Mouse (Mus musculus) heart, embryonic 11.5 days (tissue): ENCODE measurements around the gene Rab13. TPM values are rescaled to one million over a fixed set of nuclear protein-coding genes. Genes with fewer than 3 reads are reported as not detected.
"Not testable (repeated sequence)": the region's sequence is repeated elsewhere in the genome, so short reads cannot be mapped to it uniquely, and the experiment has no call there.

Source experiments
- ATAC-seq: fragments of 200-750 bp; cut with Nextera tagmentation; replicated peaks from 2 replicates; pipeline ENCODE4 v1.8.0; 2017; ENCODE audit warnings: moderate library complexity; ENCODE audit not compliant: insufficient number of reproducible peaks, low FRiP score, low TSS enrichment
- H3K27ac ChIP-seq: fragments of 300-500 bp; sonication (generic); 2 replicates; pipeline ENCODE4 v1.5.1; 2014; ENCODE audit warnings: mild to moderate bottlenecking, low read depth, low read length
- H3K27me3 ChIP-seq: fragments of 300-500 bp; sonication (generic); 2 replicates; pipeline ENCODE4 v1.6.1; 2014; ENCODE audit warnings: mild to moderate bottlenecking, low read length, mixed read lengths; ENCODE audit not compliant: control insufficient read depth, insufficient read depth
- H3K36me3 ChIP-seq: fragments of 300-500 bp; sonication (generic); 2 replicates; pipeline ENCODE4 v1.6.1; 2014; ENCODE audit warnings: mild to moderate bottlenecking, low read length, moderate library complexity, mixed read lengths; ENCODE audit not compliant: control insufficient read depth, insufficient read depth
- H3K4me1 ChIP-seq: fragments of 300-500 bp; sonication (generic); 2 replicates; pipeline ENCODE4 v1.6.1; 2014; ENCODE audit warnings: low read length; ENCODE audit not compliant: control insufficient read depth, insufficient read depth
- H3K4me2 ChIP-seq: fragments of 300-500 bp; sonication (generic); 2 replicates; pipeline ENCODE4 v1.6.1; 2014; ENCODE audit warnings: mild to moderate bottlenecking, moderate library complexity
- H3K4me3 ChIP-seq: fragments of 300-500 bp; sonication (generic); 2 replicates; pipeline ENCODE4 v1.5.1; 2014; ENCODE audit warnings: low read depth, low read length
- H3K9ac ChIP-seq: fragments of 300-500 bp; sonication (generic); 2 replicates; pipeline ENCODE4 v1.6.1; 2014; ENCODE audit warnings: mild to moderate bottlenecking, low read depth, low read length, moderate library complexity
- H3K9me3 ChIP-seq: fragments of 300-500 bp; sonication (generic); replicated peaks from 2 replicates; pipeline ENCODE4 v1.6.1; 2016; ENCODE audit warnings: low read length; ENCODE audit not compliant: control insufficient read depth
- WGBS: fragments of 180-500 bp; shearing (Covaris S2); extraction: QIAGEN DNeasy Blood & Tissue Kit; methylation state at CpG from one replicate; pipeline ENCODE4 v1.1.7; 2014; ENCODE audit not compliant: insufficient replicate concordance; 5-methylcytosine and 5-hydroxymethylcytosine counted together
- polyA plus RNA-seq: library from polyadenylated mRNA; unstranded; fragments of >200 nt; fragmentation: Nextera tagmentation; extraction: Ambion mirVana; gene quantifications from 2 replicates; pipeline ENCODE4 v1.2.1, GENCODE M21; 2014

Rab13 gene
- polyA plus RNA-seq, 1 experiment from 2014 or later = 16.6 TPM

DNA sequence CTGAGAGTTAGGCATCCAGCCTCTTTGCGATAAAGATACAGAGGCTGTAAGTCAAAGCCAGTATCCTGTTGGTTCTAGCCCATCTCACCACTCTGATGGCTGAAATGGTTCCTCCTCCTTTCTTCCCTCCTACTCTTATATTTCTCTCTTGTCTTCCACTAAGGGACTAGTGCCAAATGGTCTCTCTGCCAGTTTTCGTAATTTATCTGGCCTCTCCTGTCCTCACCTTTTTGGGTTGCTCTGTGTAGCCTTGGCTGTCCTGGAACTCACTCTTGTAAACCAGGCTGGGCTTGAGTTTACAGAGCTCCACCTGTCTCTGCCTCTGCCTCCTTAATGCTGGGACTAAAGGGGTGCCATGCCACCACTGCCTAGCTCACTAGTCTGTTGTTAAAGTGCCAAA is 39.2 kb downstream of the Rab13 start:
- not testable (repeated sequence) for H3K4me2 ChIP-seq

DNA sequence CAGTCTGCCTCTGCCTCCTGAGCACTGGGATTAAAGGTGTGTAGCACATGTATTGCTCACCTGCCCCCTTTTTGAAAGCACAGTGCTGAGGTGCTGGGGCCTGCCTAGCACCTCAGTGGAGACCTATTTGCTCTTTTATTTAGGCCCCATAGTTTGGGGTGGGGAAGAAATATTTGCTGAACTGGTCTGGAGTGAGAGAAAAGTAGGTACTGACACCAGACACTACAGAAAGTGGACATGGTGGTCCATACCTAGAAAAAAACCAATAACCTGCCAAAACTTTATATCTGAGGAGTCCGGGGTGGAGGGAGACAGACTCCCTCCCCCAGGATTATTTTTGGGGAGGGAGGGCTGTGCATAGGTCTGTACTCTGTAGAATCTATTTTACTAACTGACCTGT is 39.7 kb downstream of the Rab13 start:
- WGBS = 76% methylated on average over 1 of the region's 1 CpGs
- H3K4me2 ChIP-seq, H3K36me3 ChIP-seq, H3K9ac ChIP-seq, H3K4me3 ChIP-seq, H3K27me3 ChIP-seq, H3K4me1 ChIP-seq, H3K27ac ChIP-seq, H3K9me3 ChIP-seq, ATAC-seq: not testable (repeated sequence)

More for the DNA sequence above, 39.2 kb downstream of the Rab13 start:
- not testable (repeated sequence) for H3K4me3 ChIP-seq, H3K4me1 ChIP-seq, H3K27ac ChIP-seq, H3K9me3 ChIP-seq, H3K36me3 ChIP-seq, ATAC-seq, H3K27me3 ChIP-seq, H3K9ac ChIP-seq
- 76% methylated on average over 2 of the region's 2 CpGs for WGBS

DNA sequence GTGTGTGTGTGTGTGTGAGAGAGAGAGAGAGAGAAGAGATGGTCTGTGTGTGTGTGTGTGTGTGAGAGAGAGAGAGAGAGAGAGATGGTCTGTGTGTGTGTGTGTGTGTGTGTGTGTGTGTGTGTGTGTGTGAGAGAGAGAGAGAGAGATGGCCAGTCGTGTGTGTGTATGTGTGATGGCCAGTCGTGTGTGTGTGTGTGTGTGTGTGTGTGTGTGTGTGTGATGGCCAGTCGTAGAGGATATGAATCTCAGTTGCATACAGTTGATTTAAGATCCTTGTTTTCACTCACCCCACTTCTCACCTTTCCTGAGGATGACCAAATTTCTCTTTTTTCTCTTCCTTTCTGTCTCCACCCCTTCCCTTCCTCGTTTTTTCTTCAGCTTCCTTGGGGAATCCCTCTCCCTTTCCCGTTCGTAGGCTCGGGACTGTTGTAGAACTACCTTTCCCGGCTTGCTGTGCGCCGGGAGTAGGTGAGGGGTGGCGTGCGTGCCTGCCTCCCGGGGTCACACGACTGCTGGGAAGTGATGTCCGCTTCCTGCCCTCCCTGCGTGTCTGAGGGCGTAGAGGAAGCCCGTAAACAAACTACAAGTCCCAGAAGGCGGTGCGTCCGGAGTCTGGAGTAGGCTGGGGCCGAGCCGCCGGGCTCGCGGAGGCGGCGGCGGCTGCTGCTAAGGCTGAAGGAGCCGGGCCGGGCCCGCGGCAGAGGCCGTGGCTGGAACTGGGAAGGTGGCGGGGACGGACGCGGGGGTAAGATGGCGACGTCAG is 40.3 kb downstream of the Rab13 start, which contains the start of gene Crtc2:
Gene Crtc2 (plus strand): TSS at position 511 of the 766 bp plus-strand sequence.
- no peaks in the 10 kb centered on the region for H3K9me3 ChIP-seq
- no peaks in the 10 kb centered on the region for H3K27me3 ChIP-seq
- peak within 1 kb of the TSS; percentile 91 for H3K4me3 ChIP-seq
- peak; percentile 96 for ATAC-seq
- peaks cover 2% of the 10 kb centered on the region; the same call in 1 of the 2 replicates for H3K36me3 ChIP-seq
- H3K4me1 ChIP-seq = peaks cover 9% of the 10 kb centered on the region
- H3K27ac ChIP-seq = peak within 1 kb of the TSS; percentile 87
- 3% methylated on average over 40 of the region's 40 CpGs for WGBS
- H3K9ac ChIP-seq = peak within 1 kb of the TSS; percentile 92
- H3K4me2 ChIP-seq = peak within 1 kb of the TSS; percentile 87

DNA sequence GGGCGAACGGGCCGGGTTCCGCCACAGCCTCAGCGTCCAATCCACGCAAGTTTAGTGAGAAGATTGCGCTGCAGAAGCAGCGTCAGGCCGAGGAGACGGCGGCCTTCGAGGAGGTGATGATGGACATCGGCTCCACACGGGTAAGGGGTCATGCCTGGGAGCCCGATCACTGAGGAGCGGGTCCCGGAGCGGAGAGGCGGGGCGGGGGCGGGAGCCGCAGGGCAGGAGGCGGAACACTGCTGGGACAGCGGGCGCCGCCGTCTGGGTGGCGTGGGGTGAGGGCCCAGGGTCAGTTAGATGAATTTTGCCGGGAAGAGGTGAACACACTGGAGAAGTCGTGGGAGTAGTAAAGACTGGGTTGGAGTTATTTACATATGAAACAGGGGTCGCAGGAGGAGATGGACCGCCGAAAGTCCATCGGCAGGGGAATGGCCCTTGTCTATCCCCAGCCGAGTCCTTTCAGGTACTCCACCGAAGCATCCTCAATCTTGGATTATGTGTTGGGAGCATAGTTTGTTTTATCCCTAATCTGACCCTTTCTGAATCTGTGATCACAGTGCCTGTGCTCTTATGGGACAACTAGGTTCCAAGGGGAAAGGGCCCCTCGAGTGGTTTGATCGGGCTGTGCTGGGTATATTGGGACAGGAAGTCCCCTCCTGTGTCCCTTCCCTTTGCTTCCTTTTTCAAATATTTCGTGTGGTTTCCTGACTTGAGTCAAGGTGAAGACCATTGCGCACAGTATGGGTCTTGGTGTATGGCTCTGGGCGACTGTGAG is 41.1 kb downstream of the Rab13 start:
- H3K36me3 ChIP-seq = peaks cover 6% of the 10 kb centered on the region
- peak overlapping the region; percentile 91 for H3K4me3 ChIP-seq
- WGBS = 1% methylated on average over 41 of the region's 41 CpGs
- H3K4me1 ChIP-seq = peaks cover 6% of the 10 kb centered on the region
- peak overlapping the region; percentile 87 for H3K4me2 ChIP-seq
- H3K9me3 ChIP-seq = no peaks in the 10 kb centered on the region
- ATAC-seq = peak; percentile 75
- peak overlapping the region; percentile 92 for H3K9ac ChIP-seq
- H3K27me3 ChIP-seq = no peaks in the 10 kb centered on the region
- H3K27ac ChIP-seq = peak overlapping the region; percentile 87

DNA sequence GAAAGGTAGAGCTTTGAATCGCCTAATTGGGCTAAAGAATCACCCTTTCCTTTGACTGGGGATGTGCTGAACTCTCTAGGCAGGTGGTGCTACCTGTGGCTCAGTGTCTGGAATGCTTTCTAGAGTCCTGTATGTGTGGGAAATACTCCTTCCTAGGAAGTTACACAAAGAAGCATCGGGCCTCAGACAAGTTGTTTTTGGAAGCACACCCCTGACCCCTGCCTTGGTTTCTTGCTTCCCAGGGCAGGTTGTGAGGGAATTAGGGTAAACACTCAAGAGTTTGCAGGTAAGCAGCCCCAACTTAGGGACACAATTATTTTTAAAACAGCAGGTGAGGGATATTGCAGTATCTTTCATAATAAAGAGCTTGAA is 41.7 kb downstream of the Rab13 start:
- H3K36me3 ChIP-seq = peaks cover 10% of the 10 kb centered on the region
- peak overlapping the region; percentile 92 for H3K9ac ChIP-seq
- WGBS = 28% methylated on average over 2 of the region's 2 CpGs
- H3K27ac ChIP-seq = peak overlapping the region; percentile 87
- peak overlapping the region; percentile 87 for H3K4me2 ChIP-seq
- ATAC-seq = no peak
- no peaks in the 10 kb centered on the region for H3K9me3 ChIP-seq
- H3K27me3 ChIP-seq = no peaks in the 10 kb centered on the region
- peak overlapping the region; percentile 91 for H3K4me3 ChIP-seq
- peaks cover 6% of the 10 kb centered on the region for H3K4me1 ChIP-seq

DNA sequence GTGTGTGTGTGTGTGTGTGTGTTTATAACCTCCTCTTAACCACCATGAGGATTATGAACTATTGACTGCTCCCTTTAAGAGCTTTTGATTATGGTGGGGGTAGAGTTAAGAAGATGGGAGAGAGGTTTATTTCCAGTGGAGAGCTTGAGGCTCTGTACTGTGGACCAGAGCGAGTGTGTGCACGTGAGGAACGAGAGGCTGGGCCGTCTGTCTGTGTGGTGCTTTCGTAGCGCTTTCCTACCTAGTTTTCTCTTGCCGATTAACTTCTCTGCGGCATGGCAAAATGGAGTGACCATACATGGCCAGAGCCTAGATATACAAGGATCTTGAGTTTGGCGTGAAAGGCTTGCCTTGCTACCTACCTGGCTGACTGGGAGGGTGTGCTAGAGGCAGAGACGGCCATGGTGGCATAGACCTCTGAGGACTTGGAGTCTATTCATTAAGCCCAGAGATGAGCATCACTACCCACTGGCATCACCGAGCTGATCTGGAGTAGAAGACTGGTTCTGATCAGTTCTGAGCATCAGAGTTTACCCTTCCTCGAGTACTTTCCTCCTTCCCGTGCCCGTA is 42.4 kb downstream of the Rab13 start:
- no peaks in the 10 kb centered on the region for H3K9me3 ChIP-seq
- H3K27ac ChIP-seq = no peak overlapping the region
- peaks cover 6% of the 10 kb centered on the region for H3K4me1 ChIP-seq
- no peak for ATAC-seq
- H3K27me3 ChIP-seq = no peaks in the 10 kb centered on the region
- no peak overlapping the region for H3K4me2 ChIP-seq
- no peak overlapping the region for H3K4me3 ChIP-seq
- WGBS = 91% methylated on average over 14 of the region's 14 CpGs
- no peak overlapping the region for H3K9ac ChIP-seq
- H3K36me3 ChIP-seq = peaks cover 17% of the 10 kb centered on the region

DNA sequence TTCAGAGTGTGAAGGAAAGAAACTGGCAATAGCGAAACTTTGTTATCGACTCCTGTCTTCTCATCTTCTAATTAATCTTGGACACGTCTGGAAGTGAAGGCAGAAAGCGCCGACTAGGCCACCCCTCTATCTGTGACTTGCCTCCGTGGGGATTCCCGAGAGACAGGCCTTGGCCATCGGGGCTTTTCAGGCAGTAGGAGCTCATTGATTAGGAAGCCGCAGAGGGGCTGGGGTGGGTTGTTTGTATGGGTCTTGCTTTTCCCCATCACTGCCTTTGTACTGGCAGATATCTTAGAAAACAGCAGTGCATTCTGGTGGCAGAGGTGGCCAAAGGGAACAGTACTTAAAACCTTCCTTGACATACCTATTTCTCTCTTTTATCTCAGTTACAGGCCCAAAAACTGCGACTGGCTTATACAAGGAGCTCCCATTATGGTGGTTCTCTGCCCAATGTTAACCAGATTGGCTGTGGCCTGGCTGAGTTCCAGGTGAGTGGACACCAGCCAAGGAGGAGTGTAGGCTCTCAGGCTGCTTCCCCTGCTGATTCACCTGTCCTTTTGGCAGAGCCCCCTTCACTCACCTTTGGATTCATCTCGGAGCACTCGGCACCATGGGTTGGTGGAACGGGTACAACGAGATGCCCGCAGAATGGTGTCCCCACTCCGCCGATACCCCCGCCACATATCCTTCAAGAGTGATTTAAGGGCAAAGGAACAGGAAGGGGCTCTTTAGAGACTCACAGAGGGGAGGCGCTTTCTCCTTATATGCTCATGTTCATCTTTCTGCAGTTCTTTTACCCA is 43.4 kb downstream of the Rab13 start:
- ATAC-seq = no peak
- Histone ChIP-seq H3K27me3 (no peaks in the 10 kb centered on the region), H3K36me3 (peaks cover 19% of the 10 kb centered on the region), H3K9ac (no peak overlapping the region), H3K4me2 (no peak overlapping the region), H3K4me1 (peaks cover 6% of the 10 kb centered on the region), H3K4me3 (no peak overlapping the region), H3K27ac (no peak overlapping the region), H3K9me3 (no peaks in the 10 kb centered on the region)
- 89% methylated on average over 19 of the region's 19 CpGs for WGBS

DNA sequence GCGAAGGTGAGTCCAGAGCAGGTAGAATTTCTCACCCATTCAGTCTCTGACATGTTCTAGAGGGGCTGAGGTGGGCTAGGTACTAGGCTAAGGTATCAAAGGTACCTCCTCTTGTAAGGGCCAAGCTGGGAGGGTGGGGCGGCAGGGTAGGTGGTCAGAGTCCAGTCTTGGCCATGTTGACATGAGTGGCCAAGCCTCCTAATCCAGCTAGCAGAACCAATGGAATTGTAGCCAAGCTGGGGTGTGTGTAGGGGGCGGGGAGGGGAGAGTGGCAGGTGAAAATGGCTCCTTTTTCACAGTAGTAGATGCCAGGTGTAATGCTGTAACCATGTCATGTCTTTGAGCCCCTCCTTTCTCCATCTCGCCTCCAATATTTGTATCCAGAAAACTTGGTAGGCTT is 45.0 kb downstream of the Rab13 start:
- H3K4me2 ChIP-seq = no peak overlapping the region
- no peak overlapping the region for H3K4me3 ChIP-seq
- H3K27ac ChIP-seq = no peak overlapping the region
- no peaks in the 10 kb centered on the region for H3K9me3 ChIP-seq
- 87% methylated on average over 4 of the region's 4 CpGs for WGBS
- no peak overlapping the region for H3K9ac ChIP-seq
- H3K4me1 ChIP-seq = peaks cover 6% of the 10 kb centered on the region
- H3K36me3 ChIP-seq = peaks cover 32% of the 10 kb centered on the region
- no peak for ATAC-seq
- no peaks in the 10 kb centered on the region for H3K27me3 ChIP-seq
